Mouse (Mus musculus): ENCODE data around the gene Rarb. TPM values are rescaled to one million over a fixed set of nuclear protein-coding genes. Genes with fewer than 3 reads are reported as not detected.

Rarb gene
- total RNA-seq (2023): not detected

GRCm38 (mm10) chr14:16818602-16819250 lies at the start of gene Rarb:
TSS of gene Rarb (minus strand) at chr14:16819156.

